Mouse (Mus musculus) heart, embryonic 16.5 days (tissue): ENCODE results near the gene Klhdc7a. TPM values are rescaled to one million over a fixed set of nuclear protein-coding genes. Genes with fewer than 3 reads are reported as not detected.
A peak's percentile ranks its signal among the peaks of the same experiment; 100 is the strongest.

ENCODE experiments used
- ATAC-seq: fragments of 200-750 bp; cut with Nextera tagmentation; replicated peaks from 2 replicates; pipeline ENCODE4 v1.8.0; 2017; ENCODE audit warnings: moderate number of reproducible peaks; ENCODE audit not compliant: insufficient read depth, low FRiP score; ENCODE audit errors: extremely low read depth
- H3K27ac ChIP-seq: fragments of 300-500 bp; sonication (generic); 2 replicates; pipeline ENCODE4 v1.5.1; 2014; ENCODE audit warnings: mild to moderate bottlenecking, low read length, control low read depth, moderate library complexity
- H3K27me3 ChIP-seq: fragments of 300-500 bp; sonication (generic); 2 replicates; pipeline ENCODE4 v1.6.1; 2014; ENCODE audit warnings: low read length, mixed read lengths; ENCODE audit not compliant: control insufficient read depth, insufficient read depth
- H3K36me3 ChIP-seq: fragments of 300-500 bp; sonication (generic); 2 replicates; pipeline ENCODE4 v1.6.1; 2014; ENCODE audit not compliant: control insufficient read depth, insufficient read depth
- H3K4me1 ChIP-seq: fragments of 300-500 bp; sonication (generic); 2 replicates; pipeline ENCODE4 v1.6.1; 2014; ENCODE audit warnings: low read length, mixed read lengths; ENCODE audit not compliant: control insufficient read depth, insufficient read depth
- H3K4me2 ChIP-seq: fragments of 300-500 bp; sonication (generic); 2 replicates; pipeline ENCODE4 v1.6.1; 2014; ENCODE audit warnings: low read depth, mild to moderate bottlenecking, control low read depth, low read length
- H3K4me3 ChIP-seq: fragments of 300-500 bp; sonication (generic); 2 replicates; pipeline ENCODE4 v1.5.1; 2014; ENCODE audit warnings: mild to moderate bottlenecking, control low read depth, low read length
- H3K9ac ChIP-seq: fragments of 300-500 bp; sonication (generic); 2 replicates; pipeline ENCODE4 v1.6.1; 2014; ENCODE audit warnings: low read length, control low read depth
- H3K9me3 ChIP-seq: fragments of 300-500 bp; sonication (generic); replicated peaks from 2 replicates; pipeline ENCODE4 v1.6.1; 2016; ENCODE audit warnings: low read length; ENCODE audit not compliant: control insufficient read depth
- WGBS: fragments of 180-500 bp; shearing (Covaris S2); extraction: QIAGEN DNeasy Blood & Tissue Kit; methylation state at CpG from one replicate; pipeline ENCODE4 v1.1.7; 2014; 5-methylcytosine and 5-hydroxymethylcytosine counted together
- polyA plus RNA-seq: library from polyadenylated mRNA; unstranded; fragments of >200 nt; fragmentation: Nextera tagmentation; extraction: Ambion mirVana; gene quantifications from 2 replicates; pipeline ENCODE4 v1.2.1, GENCODE M21; 2015

Klhdc7a gene
- polyA plus RNA-seq, 1 experiment from 2014 or later: 0.74 TPM

DNA sequence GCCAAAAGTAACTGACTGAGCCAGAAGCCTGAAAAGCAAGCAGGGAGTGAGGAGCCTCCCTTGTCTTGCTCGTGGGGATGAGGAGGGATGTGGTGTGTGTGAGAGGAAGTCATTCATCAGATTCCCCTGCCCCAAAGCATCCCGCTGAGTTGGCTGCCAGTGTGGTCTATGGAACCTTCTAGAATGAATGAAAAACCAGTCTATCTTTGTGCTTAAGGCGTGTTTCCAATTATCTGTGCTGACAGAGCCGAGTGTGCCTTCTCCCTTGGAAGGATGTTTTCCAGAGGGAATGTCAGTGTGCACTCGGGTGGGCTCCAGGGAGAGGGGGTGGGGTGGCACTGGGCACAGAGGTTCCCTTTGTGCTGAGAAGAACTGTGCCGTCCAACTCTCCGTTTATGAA, 19.2 kb downstream of the Klhdc7a start:
- no peak overlapping the region for H3K27ac ChIP-seq
- ATAC-seq: no peak
- peaks cover 3% of the 10 kb centered on the region for H3K4me1 ChIP-seq
- no peak overlapping the region for H3K9ac ChIP-seq
- H3K27me3 ChIP-seq: no peaks in the 10 kb centered on the region
- H3K4me3 ChIP-seq: no peak overlapping the region
- H3K36me3 ChIP-seq: no peaks in the 10 kb centered on the region
- H3K9me3 ChIP-seq: peaks cover 4% of the 10 kb centered on the region
- H3K4me2 ChIP-seq: no peak overlapping the region
- 28% methylated on average over 7 of the region's 7 CpGs for WGBS

DNA sequence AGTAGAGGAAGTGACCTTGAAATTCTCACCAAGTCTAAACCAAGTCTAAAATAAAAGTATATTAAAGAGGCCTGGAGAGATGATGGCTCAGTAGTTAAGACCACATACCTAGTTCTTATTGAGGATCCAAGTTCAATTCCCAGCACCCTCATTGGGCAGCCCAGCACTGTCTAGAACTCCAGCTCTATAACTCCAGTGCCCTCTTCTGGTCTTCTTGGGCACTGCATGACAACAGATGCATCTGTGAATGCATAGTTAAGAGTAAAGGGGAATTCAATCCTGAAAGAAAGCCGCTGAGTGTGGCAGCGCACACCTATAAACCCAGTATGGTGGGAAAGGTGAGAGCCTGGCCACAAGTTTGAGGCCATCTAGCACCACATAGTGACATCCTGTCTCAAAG, 20.5 kb downstream of the Klhdc7a start:
- ATAC-seq: no peak
- no peaks in the 10 kb centered on the region for H3K36me3 ChIP-seq
- WGBS: 87% methylated on average over 2 of the region's 2 CpGs
- H3K4me2 ChIP-seq: no peak overlapping the region
- H3K4me3 ChIP-seq: no peak overlapping the region
- H3K9me3 ChIP-seq: peaks cover 4% of the 10 kb centered on the region; the same call in 1 of the 2 replicates
- H3K27ac ChIP-seq: no peak overlapping the region
- H3K4me1 ChIP-seq: peaks cover 3% of the 10 kb centered on the region
- H3K27me3 ChIP-seq: no peaks in the 10 kb centered on the region
- H3K9ac ChIP-seq: no peak overlapping the region

GRCm38 (mm10) chr4:139941831-139942230, 26.0 kb downstream of the Klhdc7a start:
- WGBS: 49% methylated on average over 2 of the region's 2 CpGs
- no peak overlapping the region for H3K27ac ChIP-seq
- no peak for ATAC-seq
- H3K9me3 ChIP-seq: peaks cover 10% of the 10 kb centered on the region
- H3K9ac ChIP-seq: no peak overlapping the region
- no peaks in the 10 kb centered on the region for H3K27me3 ChIP-seq
- no peak overlapping the region for H3K4me3 ChIP-seq
- H3K4me2 ChIP-seq: no peak overlapping the region
- H3K4me1 ChIP-seq: no peaks in the 10 kb centered on the region
- H3K36me3 ChIP-seq: no peaks in the 10 kb centered on the region

DNA sequence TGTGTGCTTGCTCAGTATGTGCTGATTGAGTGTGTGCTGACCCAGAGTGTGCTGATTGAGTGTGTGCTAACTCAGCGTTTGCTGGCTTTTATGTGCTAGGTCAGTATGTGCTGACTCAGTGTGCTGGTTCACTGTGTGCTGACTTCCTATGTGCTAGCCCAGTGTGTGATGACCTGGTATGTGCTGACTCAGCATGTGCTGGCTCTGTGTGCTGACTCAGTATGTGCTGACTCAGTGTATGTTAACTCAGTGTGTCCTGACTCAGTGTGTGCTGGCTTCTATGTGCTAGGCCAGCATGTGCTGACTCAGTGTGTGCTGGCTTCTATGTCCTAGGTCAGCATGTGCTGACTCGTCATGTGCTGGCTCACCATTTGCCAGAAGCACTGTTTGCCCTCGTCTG, 32.3 kb downstream of the Klhdc7a start:
- Histone ChIP-seq H3K9me3 (peaks cover 2% of the 10 kb centered on the region; the same call in 1 of the 2 replicates), H3K4me2 (no peak overlapping the region), H3K36me3 (no peaks in the 10 kb centered on the region), H3K4me3 (no peak overlapping the region), H3K4me1 (no peaks in the 10 kb centered on the region), H3K27me3 (peaks cover 10% of the 10 kb centered on the region), H3K27ac (no peak overlapping the region), H3K9ac (no peak overlapping the region)
- no peak for ATAC-seq
- WGBS: 66% methylated on average over 3 of the region's 3 CpGs

GRCm38 (mm10) chr4:139932970-139933801, 34.6 kb downstream of the Klhdc7a start:
- Histone ChIP-seq H3K36me3 (no peaks in the 10 kb centered on the region), H3K4me1 (no peaks in the 10 kb centered on the region), H3K4me3 (no peak overlapping the region), H3K9ac (no peak overlapping the region), H3K4me2 (no peak overlapping the region), H3K27me3 (peaks cover 10% of the 10 kb centered on the region), H3K9me3 (peaks cover 2% of the 10 kb centered on the region; the same call in 1 of the 2 replicates), H3K27ac (no peak overlapping the region)
- WGBS: 65% methylated on average over 18 of the region's 18 CpGs
- no peak for ATAC-seq

- ATAC-seq: no peak
- Histone ChIP-seq H3K9ac (no peak overlapping the region), H3K9me3 (no peaks in the 10 kb centered on the region), H3K27ac (no peak overlapping the region), H3K4me3 (no peak overlapping the region), H3K27me3 (peaks cover 13% of the 10 kb centered on the region), H3K4me1 (no peaks in the 10 kb centered on the region), H3K4me2 (no peak overlapping the region), H3K36me3 (no peaks in the 10 kb centered on the region)
- 24% methylated on average over 12 of the region's 12 CpGs for WGBS
These were observed 35.9 kb downstream of the Klhdc7a start for GRCm38 (mm10) chr4:139931790-139932510.

DNA sequence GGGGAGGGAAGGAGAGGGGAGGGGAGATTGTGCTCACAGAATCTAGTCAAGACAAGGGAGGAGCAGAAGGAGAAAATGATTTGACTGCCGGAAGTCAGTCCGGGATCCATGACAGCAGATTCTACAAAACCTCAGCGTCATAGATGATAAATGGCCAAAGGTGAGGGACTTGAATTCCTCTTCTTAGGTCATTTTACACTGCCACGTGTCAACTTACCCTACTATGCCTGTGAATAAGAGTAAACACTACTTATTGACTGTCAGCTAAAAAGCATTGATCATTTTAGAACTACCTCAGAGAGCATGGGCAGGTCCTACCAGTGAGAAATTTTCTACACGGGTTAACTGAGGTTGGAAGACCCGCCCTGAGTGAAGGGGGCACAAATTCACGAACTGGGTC, 36.9 kb downstream of the Klhdc7a start:
- no peaks in the 10 kb centered on the region for H3K9me3 ChIP-seq
- no peak for ATAC-seq
- no peak overlapping the region for H3K9ac ChIP-seq
- no peaks in the 10 kb centered on the region for H3K36me3 ChIP-seq
- no peak overlapping the region for H3K27ac ChIP-seq
- no peaks in the 10 kb centered on the region for H3K4me1 ChIP-seq
- H3K27me3 ChIP-seq: peaks cover 24% of the 10 kb centered on the region
- no peak overlapping the region for H3K4me3 ChIP-seq
- WGBS: 35% methylated on average over 7 of the region's 7 CpGs
- H3K4me2 ChIP-seq: no peak overlapping the region

DNA sequence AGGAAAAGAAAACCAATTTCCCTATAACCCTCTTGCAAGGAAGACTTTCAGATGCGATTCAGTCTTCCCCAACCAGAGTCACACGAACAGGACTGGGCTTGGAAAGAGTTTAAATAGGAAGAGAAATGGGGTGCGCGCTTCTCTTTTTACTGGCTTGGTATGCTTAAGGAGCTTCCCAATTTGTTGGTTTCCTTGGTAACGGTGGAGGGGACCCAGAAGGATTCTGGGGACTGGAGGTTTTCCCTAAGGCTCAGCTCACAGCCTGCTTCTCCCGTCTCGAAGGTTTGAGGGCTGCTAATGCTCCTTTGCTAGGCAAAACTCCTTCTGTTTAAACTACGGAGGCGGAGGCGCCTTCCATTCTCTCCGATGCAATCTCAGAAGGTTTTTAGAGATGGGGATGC, 41.7 kb downstream of the Klhdc7a start:
- Histone ChIP-seq H3K4me2 (peak overlapping the region; percentile 27; the same call in 1 of the 2 replicates), H3K27ac (no peak overlapping the region), H3K4me3 (no peak overlapping the region), H3K36me3 (no peaks in the 10 kb centered on the region), H3K9me3 (peaks cover 4% of the 10 kb centered on the region), H3K4me1 (no peaks in the 10 kb centered on the region), H3K9ac (no peak overlapping the region), H3K27me3 (peaks cover 30% of the 10 kb centered on the region)
- WGBS: 8% methylated on average over 11 of the region's 11 CpGs
- no peak for ATAC-seq
